Mouse (Mus musculus): ENCODE data around the gene Dync1h1. TPM values are rescaled to one million over a fixed set of nuclear protein-coding genes. Genes with fewer than 3 reads are reported as not detected.
A peak's percentile ranks its signal among the peaks of the same experiment; 100 is the strongest.

Gene Dync1h1
- polyA plus RNA-seq, 1 experiment from 2014 or later: 88.0 TPM

- no peak overlapping the region for H3K9ac ChIP-seq (ENCODE audit: low read depth, low read length)
- WGBS: 93% methylated on average over 9 of the region's 9 CpGs
- H3K4me1 ChIP-seq (ENCODE audit: control insufficient read depth, insufficient read depth, low read length): no peaks in the 10 kb centered on the region
- H3K36me3 ChIP-seq (ENCODE audit: control insufficient read depth, insufficient read depth, low read length): peaks cover 34% of the 10 kb centered on the region
- ATAC-seq: no peak
- H3K9me3 ChIP-seq (replicated peaks; ENCODE audit: control insufficient read depth, low read length, poor library complexity, severe bottlenecking): no peaks in the 10 kb centered on the region
- no peaks in the 10 kb centered on the region for H3K27me3 ChIP-seq (ENCODE audit: control insufficient read depth, insufficient read depth, low read depth, low read length)
- H3K27ac ChIP-seq (ENCODE audit: low read length): no peak overlapping the region
- no peak overlapping the region for H3K4me2 ChIP-seq (ENCODE audit: low read length)
- H3K4me3 ChIP-seq (ENCODE audit: low read depth, low read length): no peak overlapping the region
These were observed 34.9 kb upstream of the Dync1h1 start for GRCm38 (mm10) chr12:110566366-110566765.

GRCm38 (mm10) chr12:110571050-110571449 is 30.2 kb upstream of the Dync1h1 start:
- H3K27ac ChIP-seq (ENCODE audit: low read length): no peak overlapping the region
- no peak overlapping the region for H3K9ac ChIP-seq (ENCODE audit: low read depth, low read length)
- H3K36me3 ChIP-seq (ENCODE audit: control insufficient read depth, insufficient read depth, low read length): peaks cover 23% of the 10 kb centered on the region
- WGBS: 92% methylated on average over 10 of the region's 10 CpGs
- no peaks in the 10 kb centered on the region for H3K27me3 ChIP-seq (ENCODE audit: control insufficient read depth, insufficient read depth, low read depth, low read length)
- H3K9me3 ChIP-seq (replicated peaks; ENCODE audit: control insufficient read depth, low read length, poor library complexity, severe bottlenecking): no peaks in the 10 kb centered on the region
- ATAC-seq: no peak
- H3K4me2 ChIP-seq (ENCODE audit: low read length): no peak overlapping the region
- H3K4me1 ChIP-seq (ENCODE audit: control insufficient read depth, insufficient read depth, low read length): no peaks in the 10 kb centered on the region
- H3K4me3 ChIP-seq (ENCODE audit: low read depth, low read length): no peak overlapping the region

- H3K4me3 ChIP-seq (ENCODE audit: low read depth, low read length): no peak overlapping the region
- WGBS: 100% methylated on average over 4 of the region's 4 CpGs
- H3K9ac ChIP-seq (ENCODE audit: low read depth, low read length): no peak overlapping the region
- H3K27me3 ChIP-seq (ENCODE audit: control insufficient read depth, insufficient read depth, low read depth, low read length): no peaks in the 10 kb centered on the region
- no peaks in the 10 kb centered on the region for H3K9me3 ChIP-seq (replicated peaks; ENCODE audit: control insufficient read depth, low read length, poor library complexity, severe bottlenecking)
- H3K36me3 ChIP-seq (ENCODE audit: control insufficient read depth, insufficient read depth, low read length): peaks cover 20% of the 10 kb centered on the region
- H3K4me1 ChIP-seq (ENCODE audit: control insufficient read depth, insufficient read depth, low read length): no peaks in the 10 kb centered on the region
- no peak overlapping the region for H3K4me2 ChIP-seq (ENCODE audit: low read length)
- ATAC-seq: no peak
- no peak overlapping the region for H3K27ac ChIP-seq (ENCODE audit: low read length)
These were observed 28.9 kb upstream of the Dync1h1 start for GRCm38 (mm10) chr12:110572351-110572750.

GRCm38 (mm10) chr12:110573635-110574034 is 27.6 kb upstream of the Dync1h1 start:
- Histone ChIP-seq H3K4me3 (ENCODE audit: low read depth, low read length) (no peak overlapping the region), H3K9me3 (replicated peaks; ENCODE audit: control insufficient read depth, low read length, poor library complexity, severe bottlenecking) (no peaks in the 10 kb centered on the region), H3K4me2 (ENCODE audit: low read length) (no peak overlapping the region), H3K4me1 (ENCODE audit: control insufficient read depth, insufficient read depth, low read length) (no peaks in the 10 kb centered on the region), H3K27ac (ENCODE audit: low read length) (no peak overlapping the region), H3K36me3 (ENCODE audit: control insufficient read depth, insufficient read depth, low read length) (peaks cover 9% of the 10 kb centered on the region), H3K27me3 (ENCODE audit: control insufficient read depth, insufficient read depth, low read depth, low read length) (no peaks in the 10 kb centered on the region), H3K9ac (ENCODE audit: low read depth, low read length) (no peak overlapping the region)
- no peak for ATAC-seq
- WGBS: 85% methylated on average over 8 of the region's 8 CpGs

GRCm38 (mm10) chr12:110575926-110576325 is 25.3 kb upstream of the Dync1h1 start:
- Histone ChIP-seq H3K4me2 (ENCODE audit: low read length) (no peak overlapping the region), H3K27ac (ENCODE audit: low read length) (no peak overlapping the region), H3K27me3 (ENCODE audit: control insufficient read depth, insufficient read depth, low read depth, low read length) (no peaks in the 10 kb centered on the region), H3K4me3 (ENCODE audit: low read depth, low read length) (no peak overlapping the region), H3K4me1 (ENCODE audit: control insufficient read depth, insufficient read depth, low read length) (no peaks in the 10 kb centered on the region), H3K36me3 (ENCODE audit: control insufficient read depth, insufficient read depth, low read length) (peaks cover 4% of the 10 kb centered on the region), H3K9ac (ENCODE audit: low read depth, low read length) (no peak overlapping the region), H3K9me3 (replicated peaks; ENCODE audit: control insufficient read depth, low read length, poor library complexity, severe bottlenecking) (no peaks in the 10 kb centered on the region)
- ATAC-seq: no peak
- 81% methylated on average over 4 of the region's 4 CpGs for WGBS

GRCm38 (mm10) chr12:110578333-110578732 is 22.9 kb upstream of the Dync1h1 start:
- ATAC-seq: no peak
- no peaks in the 10 kb centered on the region for H3K9me3 ChIP-seq (replicated peaks; ENCODE audit: control insufficient read depth, low read length, poor library complexity, severe bottlenecking)
- no peak overlapping the region for H3K9ac ChIP-seq (ENCODE audit: low read depth, low read length)
- H3K36me3 ChIP-seq (ENCODE audit: control insufficient read depth, insufficient read depth, low read length): no peaks in the 10 kb centered on the region
- H3K4me3 ChIP-seq (ENCODE audit: low read depth, low read length): no peak overlapping the region
- H3K4me1 ChIP-seq (ENCODE audit: control insufficient read depth, insufficient read depth, low read length): no peaks in the 10 kb centered on the region
- no peak overlapping the region for H3K27ac ChIP-seq (ENCODE audit: low read length)
- 86% methylated on average over 9 of the region's 9 CpGs for WGBS
- no peak overlapping the region for H3K4me2 ChIP-seq (ENCODE audit: low read length)
- no peaks in the 10 kb centered on the region for H3K27me3 ChIP-seq (ENCODE audit: control insufficient read depth, insufficient read depth, low read depth, low read length)

GRCm38 (mm10) chr12:110588622-110589021 is 12.6 kb upstream of the Dync1h1 start:
- Histone ChIP-seq H3K27ac (ENCODE audit: low read length) (no peak overlapping the region), H3K4me2 (ENCODE audit: low read length) (no peak overlapping the region), H3K4me3 (ENCODE audit: low read depth, low read length) (no peak overlapping the region), H3K36me3 (ENCODE audit: control insufficient read depth, insufficient read depth, low read length) (no peaks in the 10 kb centered on the region), H3K9ac (ENCODE audit: low read depth, low read length) (no peak overlapping the region), H3K9me3 (replicated peaks; ENCODE audit: control insufficient read depth, low read length, poor library complexity, severe bottlenecking) (no peaks in the 10 kb centered on the region), H3K4me1 (ENCODE audit: control insufficient read depth, insufficient read depth, low read length) (peaks cover 15% of the 10 kb centered on the region), H3K27me3 (ENCODE audit: control insufficient read depth, insufficient read depth, low read depth, low read length) (no peaks in the 10 kb centered on the region)
- no peak for ATAC-seq
- WGBS: 78% methylated on average over 6 of the region's 6 CpGs

- Histone ChIP-seq H3K27ac (ENCODE audit: low read length) (peak overlapping the region; percentile 97), H3K9ac (ENCODE audit: low read depth, low read length) (peak overlapping the region; percentile 83), H3K4me3 (ENCODE audit: low read depth, low read length) (peak overlapping the region; percentile 80), H3K4me1 (ENCODE audit: control insufficient read depth, insufficient read depth, low read length) (peaks cover 15% of the 10 kb centered on the region), H3K27me3 (ENCODE audit: control insufficient read depth, insufficient read depth, low read depth, low read length) (no peaks in the 10 kb centered on the region), H3K36me3 (ENCODE audit: control insufficient read depth, insufficient read depth, low read length) (no peaks in the 10 kb centered on the region), H3K4me2 (ENCODE audit: low read length) (peak overlapping the region; percentile 72), H3K9me3 (replicated peaks; ENCODE audit: control insufficient read depth, low read length, poor library complexity, severe bottlenecking) (no peaks in the 10 kb centered on the region)
- WGBS: 2% methylated on average over 15 of the region's 15 CpGs
- no peak; the same call in 1 of the 2 replicates for ATAC-seq
These were observed 10.4 kb upstream of the Dync1h1 start for GRCm38 (mm10) chr12:110590804-110591259.

- Histone ChIP-seq H3K27me3 (ENCODE audit: control insufficient read depth, insufficient read depth, low read depth, low read length) (no peaks in the 10 kb centered on the region), H3K9ac (ENCODE audit: low read depth, low read length) (peak overlapping the region; percentile 83), H3K36me3 (ENCODE audit: control insufficient read depth, insufficient read depth, low read length) (no peaks in the 10 kb centered on the region), H3K9me3 (replicated peaks; ENCODE audit: control insufficient read depth, low read length, poor library complexity, severe bottlenecking) (no peaks in the 10 kb centered on the region), H3K27ac (ENCODE audit: low read length) (peak overlapping the region; percentile 97), H3K4me2 (ENCODE audit: low read length) (peak overlapping the region; percentile 90), H3K4me3 (ENCODE audit: low read depth, low read length) (peak overlapping the region; percentile 80), H3K4me1 (ENCODE audit: control insufficient read depth, insufficient read depth, low read length) (peaks cover 15% of the 10 kb centered on the region)
- under 1% methylated on average over 56 of the region's 56 CpGs for WGBS
- peak; percentile 95 for ATAC-seq
These were observed 9.9 kb upstream of the Dync1h1 start for GRCm38 (mm10) chr12:110591260-110591883.

Data from midbrain, embryonic 16.5 days (tissue).